Mouse (Mus musculus) forebrain, embryonic 13.5 days (tissue): Measurements from ENCODE around the gene Ube2d3. TPM values are rescaled to one million over a fixed set of nuclear protein-coding genes. Genes with fewer than 3 reads are reported as not detected.

Source experiments
- ATAC-seq: fragments of 200-750 bp; cut with Nextera tagmentation; 2 replicates; pipeline ENCODE4 v1.8.0; 2017
- H3K27ac ChIP-seq: fragments of 300-500 bp; sonication (generic); 2 replicates; pipeline ENCODE4 v1.5.1; 2015; ENCODE audit warnings: inconsistent platforms, mild to moderate bottlenecking, moderate library complexity
- H3K27me3 ChIP-seq: fragments of 300-500 bp; sonication (generic); 2 replicates; pipeline ENCODE4 v1.6.1; 2015; ENCODE audit warnings: mild to moderate bottlenecking, inconsistent platforms
- H3K36me3 ChIP-seq: fragments of 300-500 bp; sonication (generic); 2 replicates; pipeline ENCODE4 v1.6.1; 2015; ENCODE audit warnings: mild to moderate bottlenecking, inconsistent platforms; ENCODE audit not compliant: poor library complexity, severe bottlenecking
- H3K4me1 ChIP-seq: fragments of 300-500 bp; sonication (generic); 2 replicates; pipeline ENCODE4 v1.6.1; 2015; ENCODE audit warnings: inconsistent platforms
- H3K4me2 ChIP-seq: fragments of 300-500 bp; sonication (generic); 2 replicates; pipeline ENCODE4 v1.6.1; 2015; ENCODE audit warnings: inconsistent platforms, mild to moderate bottlenecking, moderate library complexity
- H3K4me3 ChIP-seq: fragments of 300-500 bp; sonication (generic); 2 replicates; pipeline ENCODE4 v1.5.1; 2015; ENCODE audit warnings: mild to moderate bottlenecking, inconsistent platforms
- H3K9ac ChIP-seq: fragments of 300-500 bp; sonication (generic); 2 replicates; pipeline ENCODE4 v1.6.1; 2015; ENCODE audit warnings: mild to moderate bottlenecking, inconsistent platforms
- H3K9me3 ChIP-seq: fragments of 300-500 bp; sonication (generic); replicated peaks from 2 replicates; pipeline ENCODE4 v1.6.1; 2016; ENCODE audit warnings: inconsistent platforms
- WGBS: fragments of 180-500 bp; shearing (Covaris S2); methylation state at CpG from one replicate; pipeline ENCODE4 v1.1.7; 2015; 5-methylcytosine and 5-hydroxymethylcytosine counted together
- polyA plus RNA-seq: library from polyadenylated mRNA; unstranded; fragments of >200 nt; fragmentation: Nextera tagmentation; extraction: Ambion mirVana; gene quantifications from 2 replicates; pipeline ENCODE4 v1.2.1, GENCODE M21; 2015

The Ube2d3 gene
- polyA plus RNA-seq, 1 experiment from 2014 or later, result 470 TPM

DNA sequence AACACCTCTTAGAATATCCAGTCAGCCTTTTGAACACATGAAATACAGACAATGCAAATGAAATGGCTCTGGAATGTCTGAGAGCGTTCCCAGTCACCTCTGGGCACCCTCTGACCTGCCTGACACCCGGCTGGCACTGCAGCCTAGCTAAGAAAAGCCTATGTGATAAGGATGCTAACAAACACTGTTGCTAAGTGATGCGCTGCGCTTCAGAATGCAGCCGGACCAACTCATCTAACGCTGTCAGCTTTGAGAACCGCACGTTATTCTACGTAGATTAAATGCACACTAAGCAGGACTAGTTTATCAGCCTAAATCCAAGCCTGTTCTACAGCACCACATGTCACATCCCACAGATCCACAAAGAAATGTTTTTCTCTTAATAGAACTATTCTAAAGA is 26.1 kb upstream of the Ube2d3 start:
- H3K27ac ChIP-seq, result no peak overlapping the region
- H3K9ac ChIP-seq, result no peak overlapping the region
- no peak for ATAC-seq
- H3K4me2 ChIP-seq, result no peak overlapping the region
- WGBS, result 57% methylated on average over 9 of the region's 9 CpGs
- no peak overlapping the region for H3K4me3 ChIP-seq
- H3K4me1 ChIP-seq, result 0 out of 2 replicates have a peak, but pooled peaks cover 4% of the 10 kb centered on the region
- no peaks in the 10 kb centered on the region for H3K27me3 ChIP-seq
- H3K36me3 ChIP-seq, result peaks cover 29% of the 10 kb centered on the region
- H3K9me3 ChIP-seq, result no peaks in the 10 kb centered on the region

DNA sequence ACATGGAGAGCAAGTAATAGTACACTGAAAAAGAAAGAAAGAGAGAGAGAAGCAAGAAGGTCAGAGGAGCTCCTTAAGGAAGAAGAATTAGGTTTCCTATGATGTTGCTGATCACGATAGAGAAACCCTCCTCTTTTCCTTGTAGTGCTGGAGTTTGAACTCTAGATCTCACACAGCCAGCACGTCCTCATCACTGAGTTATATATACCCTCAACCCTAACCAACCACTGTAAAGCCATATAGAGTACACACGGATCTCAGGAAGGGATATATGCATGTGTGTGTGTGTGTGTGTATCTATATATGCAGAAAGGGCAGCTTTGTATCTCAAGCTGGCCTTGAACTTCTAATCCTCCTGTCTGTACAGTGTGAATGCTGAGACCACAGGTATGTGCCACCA is 20.7 kb upstream of the Ube2d3 start:
- 85% methylated on average over 3 of the region's 3 CpGs for WGBS
- no peaks in the 10 kb centered on the region for H3K9me3 ChIP-seq
- H3K4me1 ChIP-seq, result peaks cover 15% of the 10 kb centered on the region
- no peak overlapping the region for H3K9ac ChIP-seq
- no peak overlapping the region for H3K27ac ChIP-seq
- no peak for ATAC-seq
- peaks cover 7% of the 10 kb centered on the region for H3K36me3 ChIP-seq
- no peak overlapping the region for H3K4me3 ChIP-seq
- H3K27me3 ChIP-seq, result no peaks in the 10 kb centered on the region
- H3K4me2 ChIP-seq, result no peak overlapping the region

- Histone ChIP-seq H3K9ac (no peak overlapping the region), H3K4me1 (peaks cover 17% of the 10 kb centered on the region), H3K27me3 (no peaks in the 10 kb centered on the region), H3K27ac (no peak overlapping the region), H3K9me3 (no peaks in the 10 kb centered on the region), H3K4me3 (no peak overlapping the region), H3K4me2 (no peak overlapping the region), H3K36me3 (peaks cover 7% of the 10 kb centered on the region)
- 89% methylated on average over 3 of the region's 3 CpGs for WGBS
- ATAC-seq, result no peak
Observed at GRCm38 (mm10) chr3:135417799-135418198, 20.1 kb upstream of the Ube2d3 start.

GRCm38 (mm10) chr3:135420542-135421309 is 17.2 kb upstream of the Ube2d3 start:
- Histone ChIP-seq H3K9me3 (no peaks in the 10 kb centered on the region), H3K4me3 (no peak overlapping the region), H3K9ac (0 out of 2 replicates have a peak overlapping the region, but pooled peaks have one; percentile 8), H3K27me3 (no peaks in the 10 kb centered on the region), H3K4me2 (no peak overlapping the region), H3K27ac (no peak overlapping the region), H3K36me3 (peaks cover 7% of the 10 kb centered on the region), H3K4me1 (peaks cover 27% of the 10 kb centered on the region)
- no peak for ATAC-seq
- WGBS, result 89% methylated on average over 9 of the region's 9 CpGs

DNA sequence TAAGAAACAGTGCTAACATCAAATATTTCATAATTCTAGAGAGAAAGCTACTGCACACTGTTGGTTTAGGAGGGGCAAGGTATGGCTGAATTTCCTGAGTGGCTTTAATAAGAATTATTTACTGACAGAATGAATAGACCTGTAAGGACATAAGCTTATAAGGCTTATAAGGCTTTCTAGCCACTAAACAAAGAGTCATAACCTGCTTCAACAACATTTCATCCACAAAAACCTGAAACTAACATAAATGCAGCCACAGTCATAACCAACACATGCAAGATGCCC is 16.7 kb upstream of the Ube2d3 start:
- H3K9me3 ChIP-seq, result no peaks in the 10 kb centered on the region
- peaks cover 27% of the 10 kb centered on the region for H3K4me1 ChIP-seq
- no peak overlapping the region for H3K4me2 ChIP-seq
- 0 out of 2 replicates have a peak overlapping the region, but pooled peaks have one; percentile 8 for H3K9ac ChIP-seq
- H3K36me3 ChIP-seq, result peaks cover 5% of the 10 kb centered on the region
- no peak for ATAC-seq
- H3K4me3 ChIP-seq, result no peak overlapping the region
- H3K27ac ChIP-seq, result no peak overlapping the region
- H3K27me3 ChIP-seq, result no peaks in the 10 kb centered on the region

DNA sequence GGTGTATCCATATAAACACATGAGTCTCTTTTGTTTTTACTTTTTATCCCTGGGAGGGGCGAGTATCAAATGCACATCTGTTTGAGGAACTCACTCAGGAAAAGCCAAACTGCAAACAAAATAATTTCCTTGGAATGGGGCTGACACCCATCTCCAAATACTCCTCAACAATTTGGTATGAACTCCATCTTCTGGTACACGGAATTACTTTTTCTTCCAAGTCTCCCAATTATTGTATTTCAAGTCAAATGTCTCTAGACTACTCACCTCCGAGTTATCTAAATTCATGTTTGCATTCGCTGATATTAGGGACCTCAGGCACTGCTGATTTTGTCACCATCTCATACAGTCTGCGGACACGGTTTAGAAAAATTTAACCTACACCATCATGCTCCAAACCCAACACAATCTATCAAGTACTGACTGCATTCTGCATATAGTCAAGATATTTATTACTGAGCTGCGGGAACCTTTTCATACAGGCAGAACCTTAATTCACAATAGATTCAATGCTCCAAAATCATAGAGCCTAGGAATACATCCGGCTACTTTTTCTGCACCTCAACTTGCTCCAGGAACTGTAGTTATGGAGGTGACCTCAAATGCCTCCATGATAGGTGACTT is 15.6 kb upstream of the Ube2d3 start:
- peak overlapping the region; percentile 87 for H3K9ac ChIP-seq
- peak overlapping the region; percentile 73 for H3K4me3 ChIP-seq
- WGBS, result 26% methylated on average over 8 of the region's 8 CpGs
- no peaks in the 10 kb centered on the region for H3K27me3 ChIP-seq
- H3K36me3 ChIP-seq, result no peaks in the 10 kb centered on the region
- H3K27ac ChIP-seq, result peak overlapping the region; percentile 92
- ATAC-seq, result no peak
- peak overlapping the region; percentile 83 for H3K4me2 ChIP-seq
- H3K4me1 ChIP-seq, result peaks cover 27% of the 10 kb centered on the region
- H3K9me3 ChIP-seq, result no peaks in the 10 kb centered on the region

DNA sequence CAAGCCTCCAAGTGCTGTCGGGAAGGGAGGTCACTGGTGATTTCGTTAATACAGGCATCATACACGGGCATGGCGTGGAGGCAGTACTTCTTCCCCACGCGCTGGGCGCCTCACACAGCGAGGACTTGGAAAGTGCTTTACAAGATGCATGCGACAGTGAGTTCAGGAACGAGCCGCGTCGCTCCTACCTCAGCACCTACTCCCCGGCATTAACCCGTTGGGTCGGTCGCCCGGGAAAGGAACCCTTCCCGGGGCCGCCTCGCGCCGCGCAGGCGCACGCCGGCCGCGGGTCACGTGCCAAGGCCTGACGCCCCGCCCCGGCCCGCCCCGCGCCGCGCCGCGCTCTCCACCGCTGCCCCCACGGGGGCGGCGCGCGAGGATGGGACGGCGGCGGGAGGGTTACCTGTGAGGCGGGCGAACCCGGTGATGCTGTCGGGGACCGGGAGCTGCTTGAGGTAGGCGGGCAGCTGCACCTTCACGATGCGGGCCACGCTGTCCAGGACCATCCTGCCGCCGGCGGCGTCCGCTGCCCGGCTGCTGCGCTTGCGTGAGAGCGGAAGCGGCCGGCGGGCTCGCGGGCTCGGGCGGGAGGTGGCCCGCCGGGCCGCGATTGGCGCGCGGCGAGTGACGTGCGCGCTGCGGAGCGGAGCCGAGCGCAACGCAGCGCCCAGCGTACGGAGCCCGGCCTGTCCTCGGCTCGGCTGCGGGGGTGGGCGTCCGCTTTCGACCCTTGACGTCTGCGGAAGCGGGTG is 14.9 kb upstream of the Ube2d3 start:
- H3K9me3 ChIP-seq, result no peaks in the 10 kb centered on the region
- peak overlapping the region; percentile 87 for H3K9ac ChIP-seq
- ATAC-seq, result peak; percentile 98
- no peaks in the 10 kb centered on the region for H3K27me3 ChIP-seq
- peaks cover 27% of the 10 kb centered on the region for H3K4me1 ChIP-seq
- H3K4me2 ChIP-seq, result peak overlapping the region; percentile 83
- peak overlapping the region; percentile 73 for H3K4me3 ChIP-seq
- H3K36me3 ChIP-seq, result no peaks in the 10 kb centered on the region
- WGBS, result under 1% methylated on average over 84 of the region's 103 CpGs
- H3K27ac ChIP-seq, result peak overlapping the region; percentile 92

- Histone ChIP-seq H3K9me3 (no peaks in the 10 kb centered on the region), H3K4me3 (peak within 1 kb of the TSS; percentile 73), H3K9ac (peak within 1 kb of the TSS; percentile 87), H3K4me2 (peak within 1 kb of the TSS; percentile 83), H3K4me1 (peaks cover 27% of the 10 kb centered on the region), H3K27ac (peak within 1 kb of the TSS; percentile 92), H3K27me3 (no peaks in the 10 kb centered on the region), H3K36me3 (0 out of 2 replicates have a peak, but pooled peaks cover 4% of the 10 kb centered on the region)
- peak; percentile 42 for ATAC-seq
- 3% methylated on average over 8 of the region's 8 CpGs for WGBS
Observed at GRCm38 (mm10) chr3:135423608-135424212, 14.2 kb upstream of the Ube2d3 start, which contains the start of gene Cisd2. TSS of gene Cisd2 (minus strand) at chr3:135423925.

GRCm38 (mm10) chr3:135436901-135437616 is 890 bp upstream of the Ube2d3 start:
- Histone ChIP-seq H3K36me3 (0 out of 2 replicates have a peak, but pooled peaks cover 3% of the 10 kb centered on the region), H3K4me2 (peak overlapping the region; percentile 64), H3K9me3 (no peaks in the 10 kb centered on the region), H3K4me1 (peaks cover 28% of the 10 kb centered on the region), H3K4me3 (peak overlapping the region; percentile 97), H3K27me3 (no peaks in the 10 kb centered on the region), H3K27ac (peak overlapping the region; percentile 100), H3K9ac (peak overlapping the region; percentile 71)
- no peak for ATAC-seq
- WGBS, result 36% methylated on average over 14 of the region's 14 CpGs

DNA sequence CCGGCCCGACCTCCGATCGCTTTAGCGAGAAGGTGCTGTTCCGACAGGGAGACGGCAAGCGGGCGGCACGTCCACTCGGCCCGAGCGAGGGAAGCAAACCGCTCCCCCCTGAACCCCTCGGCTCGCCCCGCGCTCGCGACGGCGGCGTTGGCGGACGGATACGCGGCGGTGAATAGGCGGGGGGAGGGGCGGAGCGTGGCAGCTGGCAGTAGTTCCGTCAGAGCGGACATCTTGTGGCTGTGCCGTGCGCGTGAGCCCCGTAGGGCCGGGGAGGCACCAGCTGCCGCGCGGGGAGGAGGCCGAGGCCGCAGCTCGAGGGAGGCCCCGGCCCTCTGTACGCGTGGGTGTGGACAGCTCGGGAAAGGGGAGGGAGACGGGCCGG is 573 bp downstream of the Ube2d3 start:
- H3K4me3 ChIP-seq, result peak overlapping the region; percentile 97
- peak overlapping the region; percentile 97 for H3K4me2 ChIP-seq
- peak; percentile 82 for ATAC-seq
- 0 out of 2 replicates have a peak, but pooled peaks cover 3% of the 10 kb centered on the region for H3K36me3 ChIP-seq
- H3K9ac ChIP-seq, result peak overlapping the region; percentile 96
- peaks cover 35% of the 10 kb centered on the region for H3K4me1 ChIP-seq
- H3K9me3 ChIP-seq, result no peaks in the 10 kb centered on the region
- H3K27ac ChIP-seq, result peak overlapping the region; percentile 100
- WGBS, result 0% methylated on average over 22 of the region's 50 CpGs
- H3K27me3 ChIP-seq, result no peaks in the 10 kb centered on the region

DNA sequence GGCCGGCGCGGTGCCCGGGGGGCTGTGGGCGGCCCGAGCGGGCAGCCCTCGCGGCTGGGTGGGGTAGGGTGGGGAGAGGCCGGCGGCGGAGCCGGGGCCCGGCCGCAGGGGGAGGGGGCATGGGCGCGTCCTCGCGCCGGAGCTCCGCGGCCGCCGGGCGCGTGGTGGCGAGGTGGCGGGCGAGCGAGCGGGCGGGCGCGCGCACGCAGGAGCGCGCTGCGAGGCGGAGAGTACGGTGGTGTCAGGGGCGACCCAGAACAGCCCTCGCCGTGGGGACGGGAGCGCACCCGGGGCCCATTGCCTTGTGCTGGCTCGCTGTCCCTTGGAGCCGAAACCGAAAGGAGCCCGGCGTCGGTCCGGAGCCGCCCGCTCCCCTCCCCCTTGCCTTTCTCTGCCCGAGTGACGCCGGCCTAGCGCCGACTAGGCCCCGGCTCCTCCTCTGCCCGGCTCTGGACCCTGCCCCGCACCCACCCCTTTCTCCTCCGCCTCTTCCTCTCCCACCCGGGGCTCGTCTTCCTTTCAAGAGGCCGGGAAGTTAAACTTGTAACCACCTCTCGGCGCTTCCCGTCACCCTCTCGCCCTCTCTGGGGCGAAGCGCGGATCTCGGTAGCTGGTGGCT is 1.1 kb downstream of the Ube2d3 start:
- Histone ChIP-seq H3K9ac (peak overlapping the region; percentile 96), H3K4me2 (peak overlapping the region; percentile 97), H3K27ac (peak overlapping the region; percentile 100), H3K36me3 (0 out of 2 replicates have a peak, but pooled peaks cover 3% of the 10 kb centered on the region), H3K27me3 (no peaks in the 10 kb centered on the region), H3K4me3 (peak overlapping the region; percentile 97), H3K4me1 (peaks cover 35% of the 10 kb centered on the region), H3K9me3 (no peaks in the 10 kb centered on the region)
- peak; percentile 60 for ATAC-seq
- under 1% methylated on average over 37 of the region's 76 CpGs for WGBS
